Mouse (Mus musculus): ENCODE measurements at regions not wholly inside any gene's neighbourhood (a gene's known extent, or its start where the extent isn't known, plus 50 kb on each side); places are given as distances from the start of the nearest gene placed in this dataset.

GRCm38 (mm10) chr13:42522553-42522952, 157.9 kb upstream of the Phactr1 start:
- no peaks in the 10 kb centered on the region for H3K27me3 ChIP-seq (replicated peaks)
- ATAC-seq (ENCODE audit: extremely low read depth, insufficient number of reproducible peaks, low FRiP score, low TSS enrichment) = no peak
- peaks cover 29% of the 10 kb centered on the region for H3K4me1 ChIP-seq
- H3K27ac ChIP-seq (replicated peaks) = no peak overlapping the region
- H3K9me3 ChIP-seq = peaks cover 7% of the 10 kb centered on the region
- no peaks in the 10 kb centered on the region for H3K36me3 ChIP-seq
- no peak overlapping the region for H3K4me2 ChIP-seq
- H3K4me3 ChIP-seq = no peak overlapping the region
- no peak overlapping the region for H3K9ac ChIP-seq

- H3K9me3 ChIP-seq = peaks cover 7% of the 10 kb centered on the region
- H3K27me3 ChIP-seq (replicated peaks) = no peaks in the 10 kb centered on the region
- 13% methylated on average over 4 of the region's 4 CpGs for WGBS
- no peaks in the 10 kb centered on the region for H3K36me3 ChIP-seq
- ATAC-seq (ENCODE audit: extremely low read depth, insufficient number of reproducible peaks, low FRiP score, low TSS enrichment) = no peak
- no peak overlapping the region for H3K4me3 ChIP-seq
- peaks cover 27% of the 10 kb centered on the region for H3K4me1 ChIP-seq
- H3K9ac ChIP-seq = no peak overlapping the region
- peak overlapping the region; percentile 83 for H3K27ac ChIP-seq (replicated peaks)
- peak overlapping the region; percentile 34 for H3K4me2 ChIP-seq
Observed at GRCm38 (mm10) chr13:42526163-42526562, 154.3 kb upstream of the Phactr1 start.

- 22% methylated on average over 8 of the region's 8 CpGs for WGBS
- Histone ChIP-seq H3K27ac (replicated peaks) (peak overlapping the region; percentile 83), H3K27me3 (replicated peaks) (no peaks in the 10 kb centered on the region), H3K4me3 (no peak overlapping the region), H3K9me3 (peaks cover 7% of the 10 kb centered on the region), H3K4me1 (peaks cover 27% of the 10 kb centered on the region), H3K9ac (no peak overlapping the region), H3K36me3 (no peaks in the 10 kb centered on the region), H3K4me2 (0 out of 2 replicates have a peak overlapping the region, but pooled peaks have one; percentile 18)
- ATAC-seq (ENCODE audit: extremely low read depth, insufficient number of reproducible peaks, low FRiP score, low TSS enrichment) = no peak; the same call in 1 of the 2 replicates
Observed at GRCm38 (mm10) chr13:42526966-42527365, 153.5 kb upstream of the Phactr1 start.

GRCm38 (mm10) chr13:42528169-42528568, 152.3 kb upstream of the Phactr1 start:
- ATAC-seq (ENCODE audit: extremely low read depth, insufficient number of reproducible peaks, low FRiP score, low TSS enrichment) = no peak
- Histone ChIP-seq H3K27ac (replicated peaks) (no peak overlapping the region), H3K4me2 (no peak overlapping the region), H3K27me3 (replicated peaks) (no peaks in the 10 kb centered on the region), H3K9me3 (no peaks in the 10 kb centered on the region), H3K36me3 (no peaks in the 10 kb centered on the region), H3K4me3 (no peak overlapping the region), H3K4me1 (peaks cover 27% of the 10 kb centered on the region), H3K9ac (no peak overlapping the region)
- 71% methylated on average over 2 of the region's 2 CpGs for WGBS

GRCm38 (mm10) chr13:42536501-42537210, 143.8 kb upstream of the Phactr1 start:
- H3K27me3 ChIP-seq (replicated peaks) = no peaks in the 10 kb centered on the region
- H3K4me3 ChIP-seq = no peak overlapping the region
- H3K27ac ChIP-seq (replicated peaks) = peak overlapping the region; percentile 32
- H3K4me1 ChIP-seq = peaks cover 11% of the 10 kb centered on the region; the same call in 1 of the 2 replicates
- no peak overlapping the region for H3K4me2 ChIP-seq
- H3K9ac ChIP-seq = no peak overlapping the region
- no peak for ATAC-seq (ENCODE audit: extremely low read depth, insufficient number of reproducible peaks, low FRiP score, low TSS enrichment)
- WGBS = 47% methylated on average over 7 of the region's 7 CpGs
- peaks cover 12% of the 10 kb centered on the region for H3K9me3 ChIP-seq
- H3K36me3 ChIP-seq = no peaks in the 10 kb centered on the region

- WGBS = 66% methylated on average over 2 of the region's 2 CpGs
- ATAC-seq (ENCODE audit: extremely low read depth, insufficient number of reproducible peaks, low FRiP score, low TSS enrichment) = no peak
Observed at GRCm38 (mm10) chr13:42538046-42538445, 142.4 kb upstream of the Phactr1 start.

GRCm38 (mm10) chr13:42544536-42545094, 135.8 kb upstream of the Phactr1 start:
- Histone ChIP-seq H3K4me3 (no peak overlapping the region), H3K9ac (no peak overlapping the region), H3K27ac (replicated peaks) (no peak overlapping the region), H3K4me2 (no peak overlapping the region), H3K9me3 (peaks cover 12% of the 10 kb centered on the region), H3K36me3 (no peaks in the 10 kb centered on the region), H3K27me3 (replicated peaks) (no peaks in the 10 kb centered on the region), H3K4me1 (peaks cover 21% of the 10 kb centered on the region)
- 56% methylated on average over 4 of the region's 4 CpGs for WGBS
- ATAC-seq (ENCODE audit: extremely low read depth, insufficient number of reproducible peaks, low FRiP score, low TSS enrichment) = peak; percentile 25; the same call in 1 of the 2 replicates

More at GRCm38 (mm10) chr13:42538046-42538445, 142.4 kb upstream of the Phactr1 start:
- H3K36me3 ChIP-seq = no peaks in the 10 kb centered on the region
- H3K9me3 ChIP-seq = peaks cover 12% of the 10 kb centered on the region
- H3K9ac ChIP-seq = no peak overlapping the region
- no peak overlapping the region for H3K4me2 ChIP-seq
- H3K4me1 ChIP-seq = peaks cover 11% of the 10 kb centered on the region; the same call in 1 of the 2 replicates
- H3K4me3 ChIP-seq = no peak overlapping the region
- H3K27me3 ChIP-seq (replicated peaks) = no peaks in the 10 kb centered on the region
- H3K27ac ChIP-seq (replicated peaks) = no peak overlapping the region

GRCm38 (mm10) chr13:42546389-42546788, 134.0 kb upstream of the Phactr1 start:
- no peak overlapping the region for H3K4me3 ChIP-seq
- no peak overlapping the region for H3K4me2 ChIP-seq
- H3K27me3 ChIP-seq (replicated peaks) = no peaks in the 10 kb centered on the region
- H3K9ac ChIP-seq = no peak overlapping the region
- H3K9me3 ChIP-seq = 0 out of 2 replicates have a peak, but pooled peaks cover 1% of the 10 kb centered on the region
- 65% methylated on average over 4 of the region's 4 CpGs for WGBS
- H3K36me3 ChIP-seq = no peaks in the 10 kb centered on the region
- no peak overlapping the region for H3K27ac ChIP-seq (replicated peaks)
- ATAC-seq (ENCODE audit: extremely low read depth, insufficient number of reproducible peaks, low FRiP score, low TSS enrichment) = no peak
- H3K4me1 ChIP-seq = peaks cover 28% of the 10 kb centered on the region

- no peaks in the 10 kb centered on the region for H3K9me3 ChIP-seq
- no peak overlapping the region for H3K4me2 ChIP-seq
- no peak for ATAC-seq (ENCODE audit: extremely low read depth, insufficient number of reproducible peaks, low FRiP score, low TSS enrichment)
- no peak overlapping the region for H3K4me3 ChIP-seq
- no peaks in the 10 kb centered on the region for H3K27me3 ChIP-seq (replicated peaks)
- no peak overlapping the region for H3K27ac ChIP-seq (replicated peaks)
- no peak overlapping the region for H3K9ac ChIP-seq
- peaks cover 28% of the 10 kb centered on the region for H3K4me1 ChIP-seq
- no peaks in the 10 kb centered on the region for H3K36me3 ChIP-seq
- WGBS = 80% methylated on average over 10 of the region's 10 CpGs
Observed at GRCm38 (mm10) chr13:42546851-42547250, 133.6 kb upstream of the Phactr1 start.

- Histone ChIP-seq H3K4me3 (no peak overlapping the region), H3K9me3 (no peaks in the 10 kb centered on the region)
- ATAC-seq (ENCODE audit: extremely low read depth, insufficient number of reproducible peaks, low FRiP score, low TSS enrichment) = no peak
Observed at GRCm38 (mm10) chr13:42549021-42549559, 131.3 kb upstream of the Phactr1 start.

GRCm38 (mm10) chr13:42554961-42555360, 125.5 kb upstream of the Phactr1 start:
- WGBS = 74% methylated on average over 4 of the region's 4 CpGs
- Histone ChIP-seq H3K27ac (replicated peaks) (no peak overlapping the region), H3K9me3 (no peaks in the 10 kb centered on the region), H3K27me3 (replicated peaks) (no peaks in the 10 kb centered on the region), H3K9ac (no peak overlapping the region), H3K4me1 (peaks cover 6% of the 10 kb centered on the region), H3K36me3 (no peaks in the 10 kb centered on the region), H3K4me3 (no peak overlapping the region), H3K4me2 (no peak overlapping the region)
- ATAC-seq (ENCODE audit: extremely low read depth, insufficient number of reproducible peaks, low FRiP score, low TSS enrichment) = no peak

More at GRCm38 (mm10) chr13:42549021-42549559, 131.3 kb upstream of the Phactr1 start:
- H3K9ac ChIP-seq = no peak overlapping the region
- H3K27ac ChIP-seq (replicated peaks) = peak overlapping the region; percentile 72
- 29% methylated on average over 5 of the region's 5 CpGs for WGBS
- H3K4me1 ChIP-seq = peaks cover 31% of the 10 kb centered on the region
- H3K36me3 ChIP-seq = no peaks in the 10 kb centered on the region
- H3K4me2 ChIP-seq = 0 out of 2 replicates have a peak overlapping the region, but pooled peaks have one; percentile 25
- no peaks in the 10 kb centered on the region for H3K27me3 ChIP-seq (replicated peaks)

All from heart, embryonic 13.5 days (tissue).